ENCODE assay signal across 8 mouse cellular contexts in the genomic region with DNA sequence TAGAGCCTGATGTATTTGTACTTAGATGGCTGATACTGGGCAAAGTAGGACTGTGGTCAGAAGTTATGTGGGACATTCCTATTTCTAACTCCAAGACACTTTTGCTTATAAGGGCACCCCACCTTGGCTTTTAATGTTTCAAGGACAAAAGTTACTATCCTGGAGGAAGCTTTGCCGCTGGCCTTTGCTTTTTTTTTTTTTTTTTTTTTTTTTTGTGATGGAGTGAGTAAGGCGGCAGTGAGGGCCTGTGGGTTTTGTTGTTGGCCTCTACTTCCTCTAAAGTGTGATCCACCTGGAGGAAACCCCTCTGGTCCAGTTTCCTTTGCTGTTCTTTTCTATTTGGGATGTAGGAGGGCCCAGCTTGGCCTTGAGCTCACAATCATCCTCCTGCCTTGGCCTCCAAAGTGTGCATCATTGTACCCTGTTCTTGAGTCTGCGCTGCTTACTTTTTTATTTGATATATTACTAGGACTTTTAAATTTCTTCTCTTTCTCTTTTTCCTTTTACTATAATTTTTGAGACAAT. TPM values are rescaled to one million over a fixed set of nuclear protein-coding genes. Genes with fewer than 3 reads are reported as not detected.
DNase-seq lines count a peak whose midpoint lies in the region; ATAC-seq and TF ChIP-seq lines count a peak whose summit lies in the region.

No protein-coding gene starts in this region.

- H3K27ac ChIP-seq in kidney, embryonic 15.5 days = peak overlapping the region; percentile 95
- H3K27ac ChIP-seq in embryonic facial prominence, embryonic 12.5 days = peak overlapping the region; percentile 97; the same call in 1 of the 2 replicates
- 0 out of 2 replicates have a peak overlapping the region, but pooled peaks have one; percentile 94 for H3K27ac ChIP-seq in intestine, embryonic 15.5 days

- no peak overlapping the region for H3ac ChIP-seq in myocyte (ENCODE audit: control insufficient read depth, insufficient read length)

- no peaks in the 10 kb centered on the region for H3K27me3 ChIP-seq in kidney, embryonic 15.5 days
- no peaks in the 10 kb centered on the region for H3K27me3 ChIP-seq in embryonic facial prominence, embryonic 12.5 days
- no peaks in the 10 kb centered on the region for H3K27me3 ChIP-seq in intestine, embryonic 15.5 days (replicated peaks)
- H3K27me3 ChIP-seq in myocyte (ENCODE audit: control insufficient read depth, insufficient read depth, insufficient read length) = no peaks in the 10 kb centered on the region

- ATAC-seq in kidney, embryonic 15.5 days (replicated peaks; ENCODE audit: low FRiP score) = no peak
- no peak for ATAC-seq in embryonic facial prominence, embryonic 12.5 days (ENCODE audit: insufficient number of reproducible peaks, insufficient read depth, low FRiP score, low TSS enrichment)
- no peak for ATAC-seq in intestine, embryonic 15.5 days

- peak overlapping the region; percentile 84 for H3K4me2 ChIP-seq in kidney, embryonic 15.5 days
- H3K4me2 ChIP-seq in embryonic facial prominence, embryonic 12.5 days (replicated peaks) = peak overlapping the region; percentile 70
- peak overlapping the region; percentile 81 for H3K4me2 ChIP-seq in intestine, embryonic 15.5 days (replicated peaks)
- peak overlapping the region; percentile 79 for H3K4me2 ChIP-seq in myocyte (ENCODE audit: low read depth)

- no peaks in the 10 kb centered on the region for H3K9me3 ChIP-seq in kidney, embryonic 15.5 days (replicated peaks)
- no peaks in the 10 kb centered on the region for H3K9me3 ChIP-seq in embryonic facial prominence, embryonic 12.5 days
- no peaks in the 10 kb centered on the region for H3K9me3 ChIP-seq in intestine, embryonic 15.5 days

- H3K9ac ChIP-seq in kidney, embryonic 15.5 days = peak overlapping the region; percentile 99
- H3K9ac ChIP-seq in embryonic facial prominence, embryonic 12.5 days = peak overlapping the region; percentile 99
- peak overlapping the region; percentile 99; the same call in 1 of the 2 replicates for H3K9ac ChIP-seq in intestine, embryonic 15.5 days

- peak overlapping the region; percentile 100 for H3K4me3 ChIP-seq in kidney, embryonic 15.5 days (replicated peaks)
- H3K4me3 ChIP-seq in embryonic facial prominence, embryonic 12.5 days = peak overlapping the region; percentile 100
- H3K4me3 ChIP-seq in intestine, embryonic 15.5 days (replicated peaks) = peak overlapping the region; percentile 100
- peak overlapping the region; percentile 99 for H3K4me3 ChIP-seq in myocyte

- DNase-seq in kidney, adult 8-10 months = no peak
- no peak for DNase-seq in frontal cortex, adult 2 months (ENCODE audit: extremely low spot score in 1 of 2, low spot score in 1 of 2)
- DNase-seq in gastrocnemius, adult 8-10 months (ENCODE audit: low spot score in 2 of 2) = no peak
- no peak for DNase-seq in frontal cortex, postnatal 10 days (ENCODE audit: low spot score in 2 of 2)

- peaks cover 44% of the 10 kb centered on the region for H3K36me3 ChIP-seq in kidney, embryonic 15.5 days
- H3K36me3 ChIP-seq in embryonic facial prominence, embryonic 12.5 days = peaks cover 25% of the 10 kb centered on the region
- no peaks in the 10 kb centered on the region for H3K36me3 ChIP-seq in intestine, embryonic 15.5 days
- H3K36me3 ChIP-seq in myocyte (ENCODE audit: control insufficient read depth, insufficient read depth) = peaks cover 24% of the 10 kb centered on the region

- H3K79me2 ChIP-seq in myocyte (ENCODE audit: control insufficient read depth, insufficient read depth) = peaks cover 76% of the 10 kb centered on the region

- TF ChIP-seq POLR2A in myocyte (IDR thresholded peaks at IDR 0.05; ENCODE audit: insufficient read length, low read depth) = no peak

- peaks cover 20% of the 10 kb centered on the region for H3K4me1 ChIP-seq in kidney, embryonic 15.5 days
- 0 out of 2 replicates have a peak, but pooled peaks cover 8% of the 10 kb centered on the region for H3K4me1 ChIP-seq in embryonic facial prominence, embryonic 12.5 days
- peaks cover 13% of the 10 kb centered on the region for H3K4me1 ChIP-seq in intestine, embryonic 15.5 days (replicated peaks)

- WGBS in kidney, embryonic 15.5 days = 70% methylated on average over 3 of the region's 3 CpGs
- 84% methylated on average over 3 of the region's 3 CpGs for WGBS in embryonic facial prominence, embryonic 12.5 days
- 74% methylated on average over 3 of the region's 3 CpGs for WGBS in intestine, embryonic 15.5 days

TF ChIP-seq in myocyte, 11 proteins besides CTCF, POLR2A, EP300 and RAD21:
- TF ChIP-seq TCF12 (IDR thresholded peaks at IDR 0.05; ENCODE audit: insufficient read depth, poor library complexity, severe bottlenecking) (no peak), MAX (IDR thresholded peaks at IDR 0.05; ENCODE audit: low read depth) (no peak), REST (IDR thresholded peaks at IDR 0.05; ENCODE audit: insufficient read depth, insufficient read length) (no peak), USF1 (IDR thresholded peaks at IDR 0.05; ENCODE audit: low read depth) (no peak), POLR2AphosphoS2 (IDR thresholded peaks at IDR 0.05; ENCODE audit: insufficient read length, low read depth) (no peak), CEBPB (IDR thresholded peaks at IDR 0.05; ENCODE audit: insufficient read depth, poor library complexity, severe bottlenecking) (no peak), E2F4 (IDR thresholded peaks at IDR 0.05; ENCODE audit: insufficient read depth) (no peak)

RNA-seq across cellular contexts. Expression of a gene that starts 3.0 kb away (rescaled TPM):
- 15.0 and 20.5 TPM in 2 replicates for polyA plus RNA-seq in kidney, embryonic 15.5 days (2015; fragmentation: Nextera tagmentation; extraction: Ambion mirVana)
- polyA plus RNA-seq in embryonic facial prominence, embryonic 12.5 days (2016; fragmentation: Nextera tagmentation; extraction: Ambion mirVana) = 27.5 and 27.7 TPM in 2 replicates
- 12.8 and 13.5 TPM in 2 replicates for polyA plus RNA-seq in intestine, embryonic 15.5 days (2015; fragmentation: Nextera tagmentation; extraction: Ambion mirVana)
- 22.2 TPM for polyA plus RNA-seq in myocyte (2012; fragmentation: generic; extraction: Trizol)
- polyA plus RNA-seq in frontal cortex, adult 2 months (2012; rRNA removed) = 43.8 and 45.3 TPM in 2 replicates
- 10 to 100 TPM; 13.1 to 15.1 (median 13.8) TPM for total RNA-seq in gastrocnemius, adult 8-10 months (2022)

RNA-seq across cellular contexts. Expression of a gene that starts 46.5 kb away (rescaled TPM):
- polyA plus RNA-seq in kidney, embryonic 15.5 days (2015; fragmentation: Nextera tagmentation; extraction: Ambion mirVana) = 16.6 and 18.3 TPM in 2 replicates
- polyA plus RNA-seq in embryonic facial prominence, embryonic 12.5 days (2016; fragmentation: Nextera tagmentation; extraction: Ambion mirVana) = 20.3 and 21.9 TPM in 2 replicates
- 18.0 and 18.3 TPM in 2 replicates for polyA plus RNA-seq in intestine, embryonic 15.5 days (2015; fragmentation: Nextera tagmentation; extraction: Ambion mirVana)
- polyA plus RNA-seq in myocyte (2012; fragmentation: generic; extraction: Trizol) = 10.0 TPM
- polyA plus RNA-seq in frontal cortex, adult 2 months (2012; rRNA removed) = 8.8 and 11.5 TPM in 2 replicates
- under 1 TPM; 0.63 to 0.99 (median 0.79) TPM for total RNA-seq in gastrocnemius, adult 8-10 months (2022)

RNA-seq across cellular contexts. Expression of a gene that starts 52.1 kb away (rescaled TPM):
- 46.1 and 53.2 TPM in 2 replicates for polyA plus RNA-seq in kidney, embryonic 15.5 days (2015; fragmentation: Nextera tagmentation; extraction: Ambion mirVana)
- 51.8 and 54.1 TPM in 2 replicates for polyA plus RNA-seq in embryonic facial prominence, embryonic 12.5 days (2016; fragmentation: Nextera tagmentation; extraction: Ambion mirVana)
- 44.0 and 44.2 TPM in 2 replicates for polyA plus RNA-seq in intestine, embryonic 15.5 days (2015; fragmentation: Nextera tagmentation; extraction: Ambion mirVana)
- 78.8 TPM for polyA plus RNA-seq in myocyte (2012; fragmentation: generic; extraction: Trizol)
- polyA plus RNA-seq in frontal cortex, adult 2 months (2012; rRNA removed) = 134 and 136 TPM in 2 replicates
- total RNA-seq in gastrocnemius, adult 8-10 months (2022) = 10 to 100 TPM; 43.7 to 49.7 (median 48.6) TPM

RNA-seq across cellular contexts. Expression of a gene that starts 55.0 kb away (rescaled TPM):
- 0.44 TPM in 1 of 2 replicates, not detected in the other for polyA plus RNA-seq in kidney, embryonic 15.5 days (2015; fragmentation: Nextera tagmentation; extraction: Ambion mirVana)
- 2.0 and 2.4 TPM in 2 replicates for polyA plus RNA-seq in embryonic facial prominence, embryonic 12.5 days (2016; fragmentation: Nextera tagmentation; extraction: Ambion mirVana)
- 0.95 and 1.2 TPM in 2 replicates for polyA plus RNA-seq in intestine, embryonic 15.5 days (2015; fragmentation: Nextera tagmentation; extraction: Ambion mirVana)
- polyA plus RNA-seq in myocyte (2012; fragmentation: generic; extraction: Trizol) = not detected
- 169 and 190 TPM in 2 replicates for polyA plus RNA-seq in frontal cortex, adult 2 months (2012; rRNA removed)
- under 1 TPM in 3 of 4 experiments, not detected in 1; 0.21 to 0.29 (median 0.24) TPM for total RNA-seq in gastrocnemius, adult 8-10 months (2022)
